Mouse (Mus musculus) heart, adult 2 months (tissue): ENCODE data around the gene Gck. TPM values are rescaled to one million over a fixed set of nuclear protein-coding genes. Genes with fewer than 3 reads are reported as not detected.

Experiments
- DNase-seq, 2 experiments: peaks; one replicate each; pipeline ENCODE4 v3.0.0; 2021
- H3K27ac ChIP-seq: fragments of 200-600 bp; 2 replicates; pipeline ENCODE4 v1.8.1; 2022
- H3K27me3 ChIP-seq: fragments of 200-500 bp; 2 replicates; pipeline ENCODE4 v1.6.1; 2012; ENCODE audit warnings: mild to moderate bottlenecking, low read length, inconsistent platforms, mixed read lengths; ENCODE audit not compliant: control insufficient read depth, insufficient read depth
- H3K36me3 ChIP-seq: fragments of 200-500 bp; 2 replicates; pipeline ENCODE4 v1.6.1; 2012; ENCODE audit warnings: low read length, inconsistent platforms; ENCODE audit not compliant: control insufficient read depth, insufficient read depth
- H3K4me1 ChIP-seq: fragments of 200-500 bp; 2 replicates; pipeline ENCODE4 v1.6.1; 2011; ENCODE audit warnings: low read length; ENCODE audit not compliant: control insufficient read depth, insufficient read depth
- H3K4me3 ChIP-seq: fragments of 200-600 bp; 2 replicates; pipeline ENCODE4 v1.8.1; 2022
- H3K79me2 ChIP-seq: fragments of 200-500 bp; replicated peaks from 2 replicates; pipeline ENCODE4 v1.6.1; 2012; ENCODE audit warnings: mild to moderate bottlenecking, inconsistent platforms, low read length, moderate library complexity, mixed read lengths; ENCODE audit not compliant: control insufficient read depth, insufficient read depth
- H3K9ac ChIP-seq: fragments of 200-500 bp; 2 replicates; pipeline ENCODE4 v1.6.1; 2012; ENCODE audit warnings: low read depth, mild to moderate bottlenecking, control low read depth, inconsistent platforms, low read length, mixed read lengths
- CTCF ChIP-seq: fragments of 200-600 bp; IDR thresholded peaks from 2 replicates; pipeline ENCODE4 v1.8.1; 2022; ENCODE audit warnings: antibody characterized with exemption, mild to moderate bottlenecking, moderate library complexity
- EP300 ChIP-seq: fragments of 200-500 bp; IDR thresholded peaks from 2 replicates; pipeline ENCODE4 v1.6.1; 2011; ENCODE audit warnings: low read depth, low read length, control low read depth; ENCODE audit not compliant: insufficient read depth
- POLR2A ChIP-seq: fragments of 200-500 bp; IDR thresholded peaks from 2 replicates; pipeline ENCODE4 v1.6.1; 2011; ENCODE audit warnings: mild to moderate bottlenecking, low read depth, low read length, control low read depth; ENCODE audit not compliant: insufficient read depth
- WGBS: fragments of 180-500 bp; shearing (Covaris S2); methylation state at CpG from one replicate; pipeline ENCODE4 v1.1.7; 2018; 5-methylcytosine and 5-hydroxymethylcytosine counted together
- intact Hi-C: fragments of 180-260 bp; cut with DNase I; formaldehyde crosslinking; loops from one replicate; pipeline ENCODE4 v1.15.1; 2025
- polyA plus RNA-seq: library from polyadenylated mRNA; depleted of rRNA; stranded (reverse); fragments of >200 nt; gene quantifications from 2 replicates; pipeline ENCODE4 v1.2.3, GENCODE M21; 2012
- total RNA-seq, 2 experiments: library from RNA; stranded (reverse); gene quantifications; 2 replicates each; pipeline ENCODE4 v1.2.3; 2021

Gene Gck
- total and polyA plus RNA-seq, 3 experiments: 10.4 to 13.9 (median 10.5) TPM

DNA sequence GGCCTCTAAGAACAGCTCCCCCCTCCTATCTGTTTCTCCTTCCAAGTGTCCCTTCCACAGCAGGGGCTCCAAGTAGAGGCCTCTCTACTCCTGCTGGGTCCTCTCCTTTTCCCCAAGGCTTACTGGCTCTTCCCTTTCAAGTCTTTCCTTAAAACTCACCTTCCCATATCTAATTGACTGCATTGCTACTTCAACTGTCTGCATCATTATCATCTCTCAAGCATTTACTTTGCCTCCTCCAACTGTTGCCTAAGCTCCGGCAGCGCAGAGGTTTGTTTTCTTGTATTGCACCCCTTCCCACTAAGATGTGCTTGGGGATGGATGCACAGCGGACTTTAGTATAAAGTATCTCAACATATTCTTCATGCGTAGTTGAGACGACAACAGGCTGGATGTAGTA, 72.5 kb downstream of the Gck start:
- Histone ChIP-seq H3K27me3 (no peaks in the 10 kb centered on the region), H3K4me1 (no peaks in the 10 kb centered on the region), H3K4me3 (peak overlapping the region; percentile 91), H3K27ac (no peak overlapping the region; the same call in 1 of the 2 replicates), H3K9ac (peak overlapping the region; percentile 48), H3K36me3 (no peaks in the 10 kb centered on the region), H3K79me2 (no peaks in the 10 kb centered on the region)
- intact Hi-C loops: loop anchor here (5.0 kb wide), 1 partner anchor 170 kb away; no protein-coding TSS in a partner anchor
- DNase-seq: no peak
- TF ChIP-seq EP300 (no peak), POLR2A (no peak), CTCF (no peak)
- 6% methylated on average over 5 of the region's 5 CpGs for WGBS

DNA sequence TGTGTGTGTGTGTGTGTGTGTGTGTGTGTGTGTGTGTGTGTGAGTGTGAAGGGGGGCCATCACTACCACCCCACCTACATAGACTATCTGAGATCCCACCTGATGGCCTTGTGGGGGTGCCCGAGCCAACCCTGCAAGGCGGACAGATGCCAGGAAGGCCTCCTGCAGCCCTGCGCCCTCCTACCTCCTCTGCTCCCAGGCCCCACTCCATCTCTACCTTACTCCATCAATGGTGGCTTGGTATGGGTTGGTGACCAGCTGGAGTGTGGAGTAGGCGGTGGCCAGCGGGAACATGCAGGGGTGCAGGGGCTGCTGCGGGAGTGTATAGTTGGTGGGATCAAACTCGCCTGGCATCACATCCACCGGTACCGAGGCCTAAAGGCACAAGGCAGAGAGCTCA, 76.7 kb downstream of the Gck start:
- H3K4me1 ChIP-seq: no peaks in the 10 kb centered on the region
- no peak overlapping the region for H3K9ac ChIP-seq
- no peak overlapping the region for H3K4me3 ChIP-seq
- H3K79me2 ChIP-seq: no peaks in the 10 kb centered on the region
- intact Hi-C loops: no loop called here
- WGBS: 97% methylated on average over 9 of the region's 9 CpGs
- H3K36me3 ChIP-seq: no peaks in the 10 kb centered on the region
- no peak for DNase-seq
- no peak for TF ChIP-seq EP300
- TF ChIP-seq POLR2A: no peak
- no peak for TF ChIP-seq CTCF
- no peak overlapping the region for H3K27ac ChIP-seq
- no peaks in the 10 kb centered on the region for H3K27me3 ChIP-seq

DNA sequence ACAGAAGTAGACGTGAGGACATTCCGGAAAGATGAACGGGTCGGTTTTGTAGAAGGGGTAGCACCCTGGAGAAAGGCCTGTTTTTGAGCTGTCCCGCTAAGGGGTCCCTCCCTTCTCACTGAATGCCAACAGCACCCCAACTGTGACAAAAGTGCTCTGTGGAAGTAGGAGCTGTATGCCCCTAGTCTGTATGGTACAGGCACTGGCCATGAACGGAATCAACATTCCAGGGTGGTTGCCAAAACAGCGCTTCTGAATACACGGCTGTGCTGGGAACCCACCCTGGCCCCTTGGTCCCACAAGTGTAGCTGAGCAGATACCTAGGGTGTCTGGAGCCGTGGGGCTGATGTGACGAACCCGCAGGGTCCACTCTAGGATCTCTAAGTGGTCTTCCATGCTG, 77.2 kb downstream of the Gck start:
- no peaks in the 10 kb centered on the region for H3K36me3 ChIP-seq
- H3K4me1 ChIP-seq: no peaks in the 10 kb centered on the region
- DNase-seq: no peak
- H3K27me3 ChIP-seq: no peaks in the 10 kb centered on the region
- no peaks in the 10 kb centered on the region for H3K79me2 ChIP-seq
- intact Hi-C loops: no loop called here
- H3K4me3 ChIP-seq: no peak overlapping the region
- no peak for TF ChIP-seq POLR2A
- TF ChIP-seq EP300: no peak
- no peak for TF ChIP-seq CTCF
- H3K27ac ChIP-seq: no peak overlapping the region
- 93% methylated on average over 11 of the region's 11 CpGs for WGBS
- no peak overlapping the region for H3K9ac ChIP-seq

DNA sequence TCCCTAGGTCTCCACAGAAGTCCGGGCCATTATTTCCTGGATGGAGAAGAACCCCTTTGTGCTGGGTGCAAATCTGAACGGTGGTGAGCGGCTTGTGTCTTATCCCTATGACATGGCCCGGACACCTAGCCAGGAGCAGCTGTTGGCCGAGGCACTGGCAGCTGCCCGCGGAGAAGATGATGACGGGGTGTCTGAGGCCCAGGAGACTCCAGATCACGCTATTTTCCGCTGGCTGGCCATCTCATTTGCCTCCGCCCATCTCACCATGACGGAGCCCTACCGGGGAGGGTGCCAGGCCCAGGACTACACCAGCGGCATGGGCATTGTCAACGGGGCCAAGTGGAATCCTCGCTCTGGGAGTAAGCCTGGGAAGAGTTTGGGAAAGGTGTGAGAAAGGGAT, 79.8 kb downstream of the Gck start:
- Histone ChIP-seq H3K4me3 (no peak overlapping the region), H3K9ac (no peak overlapping the region), H3K27me3 (no peaks in the 10 kb centered on the region), H3K79me2 (no peaks in the 10 kb centered on the region), H3K4me1 (no peaks in the 10 kb centered on the region), H3K36me3 (no peaks in the 10 kb centered on the region), H3K27ac (no peak overlapping the region)
- DNase-seq: no peak
- intact Hi-C loops: no loop called here
- TF ChIP-seq CTCF (no peak), POLR2A (no peak), EP300 (no peak)
- WGBS: 81% methylated on average over 16 of the region's 16 CpGs

DNA sequence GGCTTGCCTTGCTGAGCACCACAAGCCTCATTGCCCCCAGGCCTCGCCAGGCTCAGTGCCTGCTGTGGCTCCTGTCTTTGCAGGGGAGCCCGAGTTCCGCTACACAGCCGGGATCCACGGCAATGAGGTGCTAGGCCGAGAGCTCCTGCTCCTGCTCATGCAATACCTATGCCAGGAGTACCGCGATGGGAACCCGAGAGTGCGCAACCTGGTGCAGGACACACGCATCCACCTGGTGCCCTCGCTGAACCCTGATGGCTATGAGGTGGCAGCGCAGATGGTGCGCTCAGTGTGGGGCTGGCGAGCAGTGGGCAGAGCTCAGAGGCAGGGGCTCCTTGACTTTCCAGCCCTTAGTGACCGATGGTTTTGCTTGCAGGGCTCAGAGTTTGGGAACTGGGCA, 80.5 kb downstream of the Gck start:
- H3K9ac ChIP-seq: no peak overlapping the region
- H3K27me3 ChIP-seq: no peaks in the 10 kb centered on the region
- no peaks in the 10 kb centered on the region for H3K36me3 ChIP-seq
- WGBS: 96% methylated on average over 16 of the region's 16 CpGs
- H3K4me1 ChIP-seq: no peaks in the 10 kb centered on the region
- no peak overlapping the region for H3K4me3 ChIP-seq
- no peak overlapping the region for H3K27ac ChIP-seq
- no peak for DNase-seq
- intact Hi-C loops: no loop called here
- no peaks in the 10 kb centered on the region for H3K79me2 ChIP-seq
- no peak for TF ChIP-seq CTCF
- no peak for TF ChIP-seq POLR2A
- no peak for TF ChIP-seq EP300

GRCm38 (mm10) chr11:5868324-5868723, 81.6 kb downstream of the Gck start:
- Histone ChIP-seq H3K4me3 (no peak overlapping the region), H3K27ac (no peak overlapping the region), H3K36me3 (no peaks in the 10 kb centered on the region), H3K27me3 (no peaks in the 10 kb centered on the region), H3K79me2 (no peaks in the 10 kb centered on the region), H3K9ac (no peak overlapping the region), H3K4me1 (no peaks in the 10 kb centered on the region)
- WGBS: 92% methylated on average over 12 of the region's 12 CpGs
- intact Hi-C loops: no loop called here
- no peak for DNase-seq
- TF ChIP-seq CTCF: no peak
- TF ChIP-seq POLR2A: no peak
- no peak for TF ChIP-seq EP300

GRCm38 (mm10) chr11:5867196-5867595, 82.7 kb downstream of the Gck start:
- Histone ChIP-seq H3K27ac (no peak overlapping the region), H3K4me3 (no peak overlapping the region), H3K36me3 (no peaks in the 10 kb centered on the region), H3K4me1 (no peaks in the 10 kb centered on the region), H3K27me3 (no peaks in the 10 kb centered on the region), H3K79me2 (no peaks in the 10 kb centered on the region), H3K9ac (no peak overlapping the region)
- WGBS: 87% methylated on average over 2 of the region's 2 CpGs
- DNase-seq: no peak
- TF ChIP-seq EP300 (no peak), POLR2A (no peak), CTCF (no peak)
- intact Hi-C loops: no loop called here
